Mouse (Mus musculus): Measurements from ENCODE around the gene Ppm1h. TPM values are rescaled to one million over a fixed set of nuclear protein-coding genes. Genes with fewer than 3 reads are reported as not detected.

Gene Ppm1h
- polyA plus RNA-seq (2015; fragmentation: Nextera tagmentation; extraction: Ambion mirVana) = 12.6 and 14.8 TPM in 2 replicates

- WGBS = under 1% methylated on average over 85 of the region's 94 CpGs
- Histone ChIP-seq H3K4me3 (replicated peaks) (peak within 1 kb of the TSS; percentile 64), H3K9me3 (no peaks in the 10 kb centered on the region), H3K4me1 (replicated peaks) (peaks cover 19% of the 10 kb centered on the region), H3K9ac (replicated peaks) (peak within 1 kb of the TSS; percentile 89), H3K27me3 (peaks cover 19% of the 10 kb centered on the region), H3K36me3 (no peaks in the 10 kb centered on the region), H3K4me2 (replicated peaks) (peak within 1 kb of the TSS; percentile 88), H3K27ac (peak within 1 kb of the TSS; percentile 92)
- ATAC-seq = peak; percentile 91
These were observed at the start of gene Ppm1h for GRCm38 (mm10) chr10:122678541-122679436. Gene Ppm1h, plus strand, starts transcription at chr10:122678762.

DNA sequence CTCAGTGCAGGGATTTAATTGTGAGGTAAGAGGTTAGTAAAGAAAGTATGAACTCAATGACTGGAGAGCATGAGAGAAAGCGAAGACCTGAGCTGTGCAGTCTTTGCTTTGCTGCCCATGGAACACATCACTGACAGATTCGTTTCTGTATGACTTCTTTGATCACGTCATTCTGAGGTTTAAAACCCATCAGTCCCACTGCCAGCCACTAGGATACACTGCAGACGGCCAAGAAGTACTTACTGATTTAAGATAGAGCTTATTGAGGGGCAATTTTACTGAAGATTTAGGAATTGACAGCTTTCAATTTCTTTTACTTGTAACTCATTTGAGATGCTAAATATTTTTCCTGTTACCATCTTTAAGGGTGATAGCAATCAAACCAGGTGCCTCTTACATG is 49.6 kb upstream of the Ppm1h start:
- no peaks in the 10 kb centered on the region for H3K27me3 ChIP-seq
- no peak overlapping the region for H3K4me2 ChIP-seq (replicated peaks)
- ATAC-seq = no peak
- no peak overlapping the region for H3K4me3 ChIP-seq (replicated peaks)
- no peaks in the 10 kb centered on the region for H3K36me3 ChIP-seq
- H3K4me1 ChIP-seq (replicated peaks) = no peaks in the 10 kb centered on the region
- 69% methylated on average over 4 of the region's 4 CpGs for WGBS
- no peaks in the 10 kb centered on the region for H3K9me3 ChIP-seq
- no peak overlapping the region for H3K27ac ChIP-seq
- no peak overlapping the region for H3K9ac ChIP-seq (replicated peaks)

- H3K4me1 ChIP-seq (replicated peaks) = no peaks in the 10 kb centered on the region
- no peak for ATAC-seq
- 90% methylated on average over 4 of the region's 4 CpGs for WGBS
- no peak overlapping the region for H3K27ac ChIP-seq
- H3K4me3 ChIP-seq (replicated peaks) = no peak overlapping the region
- no peaks in the 10 kb centered on the region for H3K27me3 ChIP-seq
- no peaks in the 10 kb centered on the region for H3K36me3 ChIP-seq
- H3K9me3 ChIP-seq = no peaks in the 10 kb centered on the region
- H3K9ac ChIP-seq (replicated peaks) = no peak overlapping the region
- H3K4me2 ChIP-seq (replicated peaks) = no peak overlapping the region
These were observed 38.7 kb upstream of the Ppm1h start for GRCm38 (mm10) chr10:122639879-122640278.

DNA sequence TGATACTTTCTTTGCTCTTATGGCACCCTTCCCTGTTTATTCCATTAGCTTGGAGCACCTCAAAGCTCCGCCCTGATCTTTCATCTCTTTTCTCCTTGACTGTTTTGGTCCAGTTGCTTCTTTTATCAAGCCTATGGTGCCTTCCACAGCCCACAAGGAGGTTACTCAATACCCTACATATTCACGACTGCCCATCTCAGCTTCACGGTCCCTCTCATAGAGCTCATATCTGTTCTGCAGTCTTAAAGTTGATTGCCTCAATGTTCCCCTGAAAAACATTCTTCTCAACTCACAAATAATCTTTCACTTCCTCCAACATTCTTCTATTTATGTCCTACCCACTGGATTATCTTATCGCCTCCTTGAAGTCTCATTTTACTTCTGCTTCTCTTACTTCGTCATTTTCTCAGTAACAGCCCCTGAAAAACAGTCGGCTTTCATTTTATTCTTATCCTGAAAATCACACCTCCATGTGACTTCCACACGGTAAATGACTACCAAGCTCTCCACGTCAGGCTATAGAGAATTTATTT is 37.2 kb upstream of the Ppm1h start:
- H3K36me3 ChIP-seq = no peaks in the 10 kb centered on the region
- H3K27ac ChIP-seq = no peak overlapping the region
- 92% methylated on average over 8 of the region's 8 CpGs for WGBS
- H3K4me3 ChIP-seq (replicated peaks) = no peak overlapping the region
- H3K27me3 ChIP-seq = no peaks in the 10 kb centered on the region
- H3K4me2 ChIP-seq (replicated peaks) = no peak overlapping the region
- H3K9ac ChIP-seq (replicated peaks) = no peak overlapping the region
- ATAC-seq = no peak
- no peaks in the 10 kb centered on the region for H3K9me3 ChIP-seq
- H3K4me1 ChIP-seq (replicated peaks) = no peaks in the 10 kb centered on the region

GRCm38 (mm10) chr10:122642125-122642524 is 36.4 kb upstream of the Ppm1h start:
- Histone ChIP-seq H3K4me1 (replicated peaks) (no peaks in the 10 kb centered on the region), H3K4me2 (replicated peaks) (no peak overlapping the region), H3K9me3 (no peaks in the 10 kb centered on the region), H3K9ac (replicated peaks) (no peak overlapping the region), H3K27me3 (no peaks in the 10 kb centered on the region), H3K4me3 (replicated peaks) (no peak overlapping the region), H3K27ac (no peak overlapping the region), H3K36me3 (no peaks in the 10 kb centered on the region)
- no peak for ATAC-seq
- WGBS = 91% methylated on average over 4 of the region's 4 CpGs

DNA sequence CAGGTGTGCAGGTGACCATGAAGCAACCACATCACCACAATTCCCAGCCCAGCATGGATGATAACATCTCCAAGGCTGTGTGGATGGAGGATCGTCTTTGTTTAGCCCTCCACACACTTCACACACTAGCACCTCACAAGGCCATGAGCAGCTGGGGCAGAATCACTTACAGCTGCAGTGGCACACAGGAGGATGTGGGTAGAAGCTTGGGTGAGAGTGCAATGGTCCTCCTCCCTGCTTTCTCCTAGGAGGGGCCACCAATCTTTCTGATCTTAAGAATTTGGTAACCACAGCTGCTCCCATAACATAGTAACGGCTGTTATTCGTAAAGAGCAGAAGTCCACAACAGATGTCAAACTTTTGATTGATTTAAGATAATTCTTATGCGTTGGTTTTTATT is 26.6 kb upstream of the Ppm1h start:
- no peaks in the 10 kb centered on the region for H3K4me1 ChIP-seq (replicated peaks)
- H3K27me3 ChIP-seq = no peaks in the 10 kb centered on the region
- H3K4me2 ChIP-seq (replicated peaks) = no peak overlapping the region
- H3K9ac ChIP-seq (replicated peaks) = no peak overlapping the region
- H3K36me3 ChIP-seq = no peaks in the 10 kb centered on the region
- H3K9me3 ChIP-seq = no peaks in the 10 kb centered on the region; the same call in 1 of the 2 replicates
- WGBS = 93% methylated on average over 4 of the region's 4 CpGs
- no peak overlapping the region for H3K4me3 ChIP-seq (replicated peaks)
- no peak overlapping the region for H3K27ac ChIP-seq
- ATAC-seq = no peak

DNA sequence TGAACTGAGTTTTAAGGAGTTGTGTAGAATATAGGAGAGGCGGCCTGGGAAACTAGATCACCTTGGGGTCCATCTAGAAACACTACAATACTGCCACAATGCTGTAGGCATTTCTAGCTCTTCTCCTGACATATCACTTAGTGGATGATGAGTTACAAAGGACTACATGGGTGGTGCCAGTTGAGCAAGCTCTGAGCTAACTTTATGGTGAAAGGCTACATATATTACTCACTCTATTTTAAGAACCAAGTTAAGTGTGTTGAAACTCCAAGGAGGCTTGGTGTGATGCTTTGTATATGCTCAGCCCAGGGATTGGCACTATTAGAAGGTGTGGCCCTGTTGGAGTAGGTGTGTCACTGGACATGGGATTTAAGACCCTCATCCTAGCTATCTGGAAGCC is 26.0 kb upstream of the Ppm1h start:
- no peak overlapping the region for H3K9ac ChIP-seq (replicated peaks)
- no peaks in the 10 kb centered on the region; the same call in 1 of the 2 replicates for H3K9me3 ChIP-seq
- H3K4me1 ChIP-seq (replicated peaks) = no peaks in the 10 kb centered on the region
- H3K36me3 ChIP-seq = no peaks in the 10 kb centered on the region
- H3K4me2 ChIP-seq (replicated peaks) = no peak overlapping the region
- WGBS = 94% methylated on average over 1 of the region's 1 CpGs
- H3K27ac ChIP-seq = no peak overlapping the region
- no peak for ATAC-seq
- H3K4me3 ChIP-seq (replicated peaks) = no peak overlapping the region
- H3K27me3 ChIP-seq = no peaks in the 10 kb centered on the region

DNA sequence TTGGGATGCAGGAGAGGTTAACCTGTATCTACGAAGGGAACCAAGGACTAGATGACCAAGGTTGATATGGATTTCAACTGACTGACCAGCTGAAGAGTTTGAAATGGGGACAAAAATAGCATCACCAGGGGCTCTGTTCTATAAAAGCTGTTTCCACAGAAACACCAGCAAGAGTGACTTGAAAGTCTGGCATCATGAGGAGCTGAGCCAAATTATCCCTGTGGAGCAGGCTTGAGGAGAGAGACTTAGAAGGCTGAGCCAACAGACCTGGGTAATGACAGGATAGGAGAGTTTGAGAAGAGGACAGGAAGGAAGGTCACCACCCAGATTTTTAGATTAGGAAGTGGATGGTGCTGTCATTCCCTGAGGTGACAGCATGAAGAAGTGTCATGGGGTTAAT is 12.9 kb upstream of the Ppm1h start:
- Histone ChIP-seq H3K27me3 (no peaks in the 10 kb centered on the region), H3K4me3 (replicated peaks) (no peak overlapping the region), H3K27ac (no peak overlapping the region), H3K36me3 (no peaks in the 10 kb centered on the region), H3K9ac (replicated peaks) (no peak overlapping the region), H3K4me1 (replicated peaks) (no peaks in the 10 kb centered on the region), H3K9me3 (no peaks in the 10 kb centered on the region), H3K4me2 (replicated peaks) (no peak overlapping the region)
- WGBS = 89% methylated on average over 1 of the region's 1 CpGs
- no peak for ATAC-seq

DNA sequence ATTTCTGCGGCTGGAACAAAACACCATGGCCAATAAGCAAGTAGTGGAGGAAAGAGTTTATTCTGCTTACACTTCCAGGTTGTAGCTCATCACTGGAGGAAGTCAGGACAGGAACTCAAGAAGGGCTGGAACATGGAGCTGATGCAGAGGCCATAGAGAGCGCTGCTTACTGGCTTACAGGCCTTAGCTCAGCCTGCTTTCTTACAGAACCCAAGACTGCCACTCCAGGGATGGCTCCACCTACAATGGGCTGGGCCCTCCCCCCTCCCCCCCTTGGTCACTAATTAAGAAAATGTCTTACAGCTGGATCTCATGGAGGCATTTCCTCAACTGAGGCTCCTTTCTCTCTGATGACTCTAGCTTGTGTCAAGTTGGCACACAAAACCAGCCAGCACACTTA is 7.3 kb upstream of the Ppm1h start:
- ATAC-seq = no peak
- WGBS = 67% methylated on average over 2 of the region's 2 CpGs
- Histone ChIP-seq H3K27ac (no peak overlapping the region), H3K9me3 (no peaks in the 10 kb centered on the region), H3K4me3 (replicated peaks) (no peak overlapping the region), H3K36me3 (no peaks in the 10 kb centered on the region), H3K27me3 (peaks cover 9% of the 10 kb centered on the region), H3K4me1 (replicated peaks) (no peaks in the 10 kb centered on the region), H3K9ac (replicated peaks) (no peak overlapping the region), H3K4me2 (replicated peaks) (no peak overlapping the region)

- ATAC-seq = no peak
- H3K4me3 ChIP-seq (replicated peaks) = no peak overlapping the region
- 88% methylated on average over 4 of the region's 4 CpGs for WGBS
- no peaks in the 10 kb centered on the region for H3K9me3 ChIP-seq
- no peak overlapping the region for H3K27ac ChIP-seq
- H3K27me3 ChIP-seq = peaks cover 9% of the 10 kb centered on the region
- no peaks in the 10 kb centered on the region for H3K4me1 ChIP-seq (replicated peaks)
- H3K9ac ChIP-seq (replicated peaks) = no peak overlapping the region
- H3K4me2 ChIP-seq (replicated peaks) = no peak overlapping the region
- H3K36me3 ChIP-seq = no peaks in the 10 kb centered on the region
These were observed 6.5 kb upstream of the Ppm1h start for GRCm38 (mm10) chr10:122672044-122672443.

GRCm38 (mm10) chr10:122679437-122680045 is 979 bp downstream of the Ppm1h start:
- Histone ChIP-seq H3K9me3 (no peaks in the 10 kb centered on the region), H3K27me3 (peaks cover 19% of the 10 kb centered on the region), H3K36me3 (no peaks in the 10 kb centered on the region), H3K4me2 (replicated peaks) (peak overlapping the region; percentile 88), H3K9ac (replicated peaks) (peak overlapping the region; percentile 89), H3K4me3 (replicated peaks) (peak overlapping the region; percentile 64), H3K4me1 (replicated peaks) (peaks cover 19% of the 10 kb centered on the region), H3K27ac (peak overlapping the region; percentile 92)
- no peak; the same call in 1 of the 2 replicates for ATAC-seq
- under 1% methylated on average over 33 of the region's 33 CpGs for WGBS

DNA sequence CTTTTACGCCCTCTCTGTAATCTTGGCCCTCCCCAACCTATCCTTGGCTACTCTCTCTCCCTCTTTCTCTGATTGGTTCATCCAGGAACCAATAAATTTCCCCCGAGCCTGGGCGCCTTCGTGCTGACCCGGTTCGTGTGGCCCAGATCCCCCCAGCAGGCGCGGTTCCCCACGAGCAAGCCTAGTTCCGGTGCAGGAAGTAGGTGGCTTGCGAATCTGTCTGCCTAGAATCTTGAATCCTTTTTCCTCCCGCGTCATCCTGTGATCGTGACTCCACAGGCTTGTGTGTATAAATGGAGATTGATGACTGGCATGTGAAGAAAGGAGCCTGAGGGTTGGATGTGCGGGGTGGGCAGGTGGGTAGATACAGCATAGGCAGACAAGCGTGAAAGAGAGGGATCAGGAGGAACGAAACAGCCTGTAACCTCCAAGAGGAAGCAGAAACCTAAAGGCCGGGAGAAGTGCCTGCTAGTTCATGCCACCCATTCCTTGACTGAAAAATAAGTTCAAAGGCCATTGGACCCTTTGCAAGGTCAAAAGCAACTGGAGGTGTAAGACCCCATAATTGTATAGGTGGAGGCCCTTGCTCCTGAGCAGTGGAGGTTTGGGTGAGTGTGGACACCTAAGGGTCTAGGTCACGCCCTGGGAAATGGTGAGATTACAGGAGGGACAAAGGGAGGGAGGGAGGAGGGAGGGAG is 2.0 kb downstream of the Ppm1h start:
- H3K4me2 ChIP-seq (replicated peaks) = peak overlapping the region; percentile 88
- ATAC-seq = peak; percentile 30
- peaks cover 15% of the 10 kb centered on the region for H3K27me3 ChIP-seq
- H3K9ac ChIP-seq (replicated peaks) = peak overlapping the region; percentile 89
- H3K27ac ChIP-seq = peak overlapping the region; percentile 48
- H3K9me3 ChIP-seq = no peaks in the 10 kb centered on the region
- H3K36me3 ChIP-seq = no peaks in the 10 kb centered on the region
- peaks cover 19% of the 10 kb centered on the region for H3K4me1 ChIP-seq (replicated peaks)
- WGBS = 2% methylated on average over 18 of the region's 19 CpGs
- peak overlapping the region; percentile 64 for H3K4me3 ChIP-seq (replicated peaks)

Measured in midbrain, embryonic 13.5 days (tissue).